Mouse (Mus musculus) cerebellum, adult 9-10 months (tissue): ENCODE results near the gene Cyp4a31.
"Not testable (repeated sequence)": the region's sequence is repeated elsewhere in the genome, so short reads cannot be mapped to it uniquely, and the experiment has no call there.

ENCODE experiments used
- DNase-seq: peaks from one replicate; pipeline ENCODE4 v3.0.0; 2022

The Cyp4a31 gene

DNA sequence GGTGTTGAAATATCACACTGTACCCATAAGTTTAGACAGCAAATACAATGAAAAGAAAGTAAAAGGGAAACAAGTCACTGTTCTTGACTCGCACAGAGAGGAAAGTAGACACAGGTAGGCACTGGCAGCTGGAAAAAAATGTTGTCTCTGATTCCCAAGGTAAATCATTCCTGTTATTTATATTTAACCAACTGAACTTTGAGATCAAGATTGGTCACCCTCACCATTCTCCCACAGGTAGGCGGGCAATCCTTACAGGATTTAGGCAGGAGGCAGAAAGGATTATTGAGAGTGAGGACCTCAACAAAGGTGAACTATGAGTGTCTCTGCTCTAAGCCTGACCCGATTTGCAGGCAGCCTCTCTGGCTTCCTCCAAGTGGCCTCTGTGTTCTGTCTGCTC lies at the start of gene Cyp4a31:
Gene Cyp4a31, plus strand, starts transcription at position 249 of the 400 bp plus-strand sequence.
- no peak for DNase-seq

DNA sequence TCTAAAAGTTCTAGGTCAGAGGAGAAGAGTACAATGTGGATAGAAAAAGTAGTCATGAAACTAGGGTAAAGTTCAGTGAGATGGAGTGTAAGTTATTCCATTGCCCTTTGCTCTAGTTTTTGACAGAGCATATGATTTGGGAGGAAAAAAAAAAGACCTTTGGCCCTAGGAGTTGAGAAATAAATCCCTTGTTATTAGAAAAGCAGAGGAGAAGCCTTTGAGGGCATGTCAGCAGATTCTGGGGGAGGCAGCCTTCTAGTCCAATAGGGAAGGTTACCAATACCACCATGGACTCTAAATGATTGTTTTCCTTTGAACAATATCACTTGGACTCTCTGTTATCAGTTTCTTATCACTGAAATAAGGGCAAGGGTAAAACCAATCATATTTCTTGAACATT lies 49.5 kb upstream of the Cyp4a31 start:
- not testable (repeated sequence) for DNase-seq

DNA sequence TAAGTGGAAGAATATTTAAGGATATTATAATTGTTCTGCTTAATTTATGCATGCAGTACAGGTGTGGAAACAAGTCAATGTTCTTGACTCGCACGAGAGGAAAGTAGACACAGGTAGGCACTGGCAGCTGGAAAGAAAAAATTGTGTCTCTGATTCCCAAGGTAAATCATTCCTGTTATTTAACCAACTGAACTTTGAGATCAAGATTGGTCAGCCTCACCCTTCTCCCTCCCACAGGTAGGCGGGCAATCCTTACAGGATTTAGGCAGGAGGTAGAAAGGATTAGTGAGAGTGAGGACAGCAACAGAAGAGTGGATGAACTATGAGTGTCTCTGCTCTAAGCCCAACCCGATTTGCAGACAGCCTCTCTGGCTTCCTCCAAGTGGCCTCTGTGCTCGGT lies 45.4 kb upstream of the Cyp4a31 start, which contains the start of gene Cyp4a10:
Gene Cyp4a10, plus strand, starts transcription at position 265 of the 400 bp plus-strand sequence.
- DNase-seq, result not testable (repeated sequence)

DNA sequence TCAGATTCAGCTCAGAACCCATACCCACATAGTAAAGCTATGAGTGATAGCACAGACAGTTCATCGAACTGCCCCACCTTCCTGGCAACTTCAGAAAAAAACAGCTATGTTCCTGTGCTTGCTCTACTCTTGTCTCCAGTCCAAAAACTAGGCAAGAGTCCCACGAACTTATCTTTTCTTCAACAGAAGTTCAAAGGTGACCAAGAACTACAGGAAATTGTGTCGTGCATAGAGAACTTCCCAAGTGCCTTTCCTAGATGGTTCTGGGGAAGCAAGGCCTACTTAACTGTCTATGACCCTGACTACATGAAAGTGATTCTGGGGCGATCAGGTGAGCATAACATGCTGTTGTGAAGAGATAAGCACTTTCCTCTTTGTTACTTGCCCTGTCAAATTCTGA lies 44.0 kb upstream of the Cyp4a31 start:
- no peak for DNase-seq

DNA sequence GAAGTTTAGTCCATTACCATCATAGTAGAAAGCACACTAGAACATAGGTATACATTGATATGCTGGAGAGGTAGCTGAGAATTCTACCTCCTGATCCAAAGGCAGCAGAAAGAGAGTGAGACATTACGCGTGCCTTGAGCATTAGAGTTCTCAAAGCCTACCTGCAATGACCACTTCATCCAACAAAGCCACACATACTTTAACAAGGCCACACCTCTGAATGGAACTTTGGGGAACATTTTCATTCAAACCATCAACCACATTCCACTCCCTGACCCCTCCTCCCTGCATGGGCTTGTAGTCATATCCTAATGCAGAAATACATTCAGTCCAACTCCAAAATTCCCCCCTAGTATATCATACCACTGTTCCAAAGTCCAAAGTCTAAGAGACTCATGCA lies 41.7 kb upstream of the Cyp4a31 start:
- no peak for DNase-seq

DNA sequence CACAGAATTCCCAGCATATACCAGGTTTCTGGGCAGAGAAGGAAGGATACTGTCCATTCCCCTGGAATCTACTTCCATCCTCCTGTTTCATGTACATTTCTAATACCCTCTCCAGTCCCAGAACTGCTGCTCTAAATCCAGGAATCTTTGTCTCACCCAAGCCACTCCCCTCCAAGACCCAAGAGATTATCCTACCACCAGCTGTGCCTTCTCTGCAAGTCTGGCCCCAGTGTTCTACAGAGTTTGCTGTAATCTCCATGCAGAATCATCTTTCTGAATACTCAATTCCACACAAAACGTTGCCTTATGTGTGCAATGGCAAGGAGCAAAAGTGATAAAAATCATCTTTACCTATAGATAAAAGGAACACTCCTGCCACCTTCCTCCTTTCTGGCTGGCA lies 18.3 kb upstream of the Cyp4a31 start:
- DNase-seq, result no peak

DNA sequence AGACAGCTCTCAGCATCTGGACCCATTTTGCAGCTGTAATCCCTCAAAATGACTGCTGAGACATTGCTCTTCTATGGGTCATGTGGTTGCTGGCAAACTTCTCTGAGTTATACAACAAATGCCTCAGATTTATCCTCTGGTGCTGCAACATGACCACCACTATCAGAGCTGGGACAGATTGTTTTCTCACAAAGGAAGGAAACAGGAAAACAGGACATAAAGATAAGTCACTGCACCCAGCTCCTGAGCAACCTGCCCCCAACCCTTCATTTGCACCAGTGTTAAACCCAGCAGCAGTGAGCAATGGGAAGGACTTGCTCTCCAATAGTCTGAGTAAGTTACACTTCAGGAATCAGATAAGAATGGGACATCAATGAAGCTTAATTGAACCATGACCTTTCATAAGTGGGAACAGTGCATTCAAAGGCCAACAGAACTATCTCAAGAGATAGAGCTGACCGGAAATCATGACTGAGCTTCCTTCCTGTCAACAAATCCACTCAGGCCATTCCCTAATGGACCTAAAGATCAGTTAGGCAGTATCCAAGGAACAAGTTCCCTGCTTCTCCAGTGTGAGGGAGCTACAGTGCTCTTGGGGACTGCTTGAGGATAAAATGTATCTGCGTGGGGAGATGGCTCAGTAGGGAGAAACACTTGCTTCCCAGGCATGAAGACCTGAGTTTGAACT lies 17.2 kb upstream of the Cyp4a31 start:
- DNase-seq, result no peak

DNA sequence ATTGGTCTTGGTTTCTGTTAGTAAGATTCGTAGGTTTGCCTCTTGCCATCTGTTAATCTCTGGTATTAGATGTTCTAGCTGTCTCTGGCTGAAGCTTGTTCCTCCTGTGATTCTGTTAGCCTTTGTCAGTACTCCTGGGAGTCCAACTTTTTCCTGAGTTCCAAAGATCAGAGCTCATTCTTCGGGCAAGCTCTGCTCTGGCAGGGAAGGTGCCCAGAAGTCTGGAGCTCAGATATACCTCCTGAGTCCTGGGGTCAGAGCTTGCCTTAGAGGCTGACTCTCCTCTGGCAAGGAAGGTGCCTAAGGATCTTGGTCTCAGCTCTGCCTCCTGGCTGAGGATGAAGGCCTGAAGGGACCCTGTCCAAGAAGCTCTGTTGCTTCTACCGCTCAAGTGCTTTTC lies 10.7 kb upstream of the Cyp4a31 start:
- DNase-seq, result no peak

DNA sequence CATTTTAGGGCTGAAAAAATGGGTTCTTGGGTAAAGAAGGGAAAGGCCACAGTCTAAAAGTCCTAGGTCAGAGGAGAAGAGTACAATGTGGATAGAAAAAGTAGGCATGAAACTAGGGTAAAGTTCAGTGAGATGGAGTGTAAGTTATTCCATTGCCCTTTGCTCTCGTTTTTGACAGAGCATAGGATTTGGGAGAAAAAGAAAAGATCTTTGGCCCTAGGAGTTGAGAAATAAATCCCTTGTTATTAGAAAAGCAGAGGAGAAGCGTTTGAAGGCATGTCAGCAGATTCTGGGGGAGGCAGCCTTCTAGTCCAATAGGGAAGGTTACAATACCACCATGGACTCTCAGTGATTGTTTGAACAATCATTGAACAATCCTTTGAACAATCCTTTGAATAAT lies 7.9 kb upstream of the Cyp4a31 start:
- DNase-seq, result no peak

DNA sequence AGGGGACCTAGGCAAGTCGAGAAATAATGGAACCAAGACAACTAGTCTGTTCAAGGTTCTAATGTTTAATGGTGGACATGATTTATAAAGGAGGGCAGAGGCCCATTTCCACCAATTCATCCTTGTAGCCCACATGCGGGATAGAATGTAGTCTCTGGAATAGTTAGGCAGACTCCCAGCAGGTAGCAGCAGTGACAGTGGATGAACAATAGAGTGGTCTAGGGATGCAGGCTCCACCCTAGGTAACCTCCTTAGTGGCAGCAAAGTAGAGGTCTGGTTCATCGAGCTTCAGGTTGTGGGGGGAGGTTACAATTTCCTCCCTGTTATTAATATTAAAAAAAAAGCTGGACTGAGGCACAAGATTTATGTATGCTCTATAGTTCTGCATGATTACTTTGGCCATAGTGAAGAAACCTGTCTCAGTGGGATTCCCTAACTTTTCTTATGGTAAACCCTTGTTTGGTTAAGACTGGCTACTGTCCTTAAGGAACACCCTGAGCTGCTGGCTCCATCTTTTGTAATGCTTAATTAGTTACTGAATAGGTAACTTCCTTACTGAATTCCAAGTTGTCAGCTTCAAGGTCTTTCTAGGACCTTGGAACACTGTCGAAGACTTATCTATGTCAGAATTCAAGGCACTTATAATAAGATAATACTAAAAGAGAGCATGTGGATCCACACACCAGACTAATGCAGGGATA lies 5.4 kb upstream of the Cyp4a31 start:
- DNase-seq, result no peak

DNA sequence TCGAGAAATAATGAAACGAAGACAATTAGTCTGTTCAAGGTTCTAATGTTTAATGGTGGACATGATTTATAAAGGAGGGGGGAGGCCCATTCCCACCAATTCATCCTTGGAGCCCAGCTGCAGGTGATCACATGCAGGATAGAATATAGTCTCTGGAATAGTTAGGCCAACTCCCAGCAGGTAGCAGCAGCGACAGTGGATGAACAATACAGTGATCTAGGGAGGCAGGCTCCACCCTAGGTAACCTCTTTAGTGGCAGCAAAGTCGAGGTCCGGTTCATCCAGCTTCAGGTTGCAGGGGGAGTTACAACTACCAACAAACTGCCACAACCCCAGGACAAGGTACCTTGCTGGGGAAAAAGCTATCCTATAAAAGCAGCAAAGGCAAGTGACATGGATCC lies 2.2 kb upstream of the Cyp4a31 start:
- DNase-seq, result not testable (repeated sequence)

DNA sequence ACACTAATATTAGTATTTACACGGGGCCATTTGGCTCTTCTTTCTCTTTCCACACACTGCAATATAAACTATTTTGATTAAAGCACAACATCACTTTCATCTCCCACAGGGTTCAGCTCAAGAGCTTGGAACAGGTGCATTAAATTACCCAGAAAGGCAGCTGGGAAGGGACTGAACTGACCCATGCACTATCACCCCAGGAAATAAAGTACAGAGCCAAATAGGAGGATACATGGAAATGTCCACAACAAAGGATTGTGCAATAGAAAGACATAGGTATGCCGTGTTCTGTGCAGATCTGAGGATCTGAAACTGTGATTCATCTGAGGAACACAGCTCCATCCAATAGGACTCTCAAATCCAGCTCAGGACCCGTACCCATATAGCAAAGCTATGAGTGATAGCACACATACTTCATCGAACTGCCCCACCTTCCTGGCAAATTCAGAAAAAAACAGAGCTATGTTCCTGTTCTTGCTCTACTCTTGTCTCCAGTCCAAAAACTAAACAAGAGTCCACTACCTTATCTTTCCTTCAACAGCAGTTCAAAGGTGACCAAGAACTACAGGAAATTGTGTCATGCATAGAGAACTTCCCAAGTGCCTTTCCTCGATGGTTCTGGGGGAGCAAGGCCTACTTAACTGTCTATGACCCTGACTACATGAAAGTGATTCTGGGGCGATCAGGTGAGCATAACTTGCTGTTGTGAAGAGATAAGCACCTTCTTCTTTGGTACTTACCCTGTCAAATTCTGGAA lies 1.2 kb downstream of the Cyp4a31 start:
- DNase-seq, result not testable (repeated sequence)

DNA sequence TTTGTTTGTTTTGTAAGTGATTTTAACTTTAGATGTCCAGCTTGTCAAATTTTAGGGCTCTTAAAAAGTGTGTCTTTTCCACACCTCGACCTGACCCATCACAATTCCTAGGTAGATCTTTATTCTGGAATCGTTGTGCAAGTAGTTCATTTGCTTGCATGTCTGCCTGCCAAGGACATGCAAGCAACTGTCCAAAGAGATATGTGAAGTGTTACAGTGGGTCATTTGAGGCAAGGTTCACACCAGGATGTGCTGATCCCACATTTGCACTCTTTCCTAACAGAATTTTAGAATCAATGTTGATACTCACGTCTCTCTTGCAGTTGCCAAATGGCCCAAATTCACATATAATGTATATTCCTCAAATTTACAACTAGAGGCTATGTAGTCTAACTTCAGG lies 11.8 kb downstream of the Cyp4a31 start:
- no peak for DNase-seq

DNA sequence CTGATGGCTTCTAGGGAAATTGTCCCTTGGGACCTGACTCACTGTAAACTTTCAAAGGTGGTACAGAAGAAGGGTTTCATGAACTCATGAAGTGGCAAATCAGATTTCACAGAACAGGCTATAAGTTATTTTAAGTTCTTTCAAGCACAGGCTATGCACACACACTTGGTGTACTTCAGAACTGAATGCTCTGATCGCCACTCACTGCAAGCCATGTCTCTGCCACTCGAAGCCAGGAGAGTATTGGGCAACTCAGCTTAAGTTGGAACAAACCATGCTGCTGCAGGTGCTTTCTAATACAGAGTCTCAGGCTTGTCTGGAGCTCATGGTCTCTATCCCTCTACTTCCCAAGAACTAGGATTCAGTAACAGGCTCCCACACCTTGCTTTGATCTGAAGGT lies 12.3 kb downstream of the Cyp4a31 start:
- DNase-seq, result no peak

DNA sequence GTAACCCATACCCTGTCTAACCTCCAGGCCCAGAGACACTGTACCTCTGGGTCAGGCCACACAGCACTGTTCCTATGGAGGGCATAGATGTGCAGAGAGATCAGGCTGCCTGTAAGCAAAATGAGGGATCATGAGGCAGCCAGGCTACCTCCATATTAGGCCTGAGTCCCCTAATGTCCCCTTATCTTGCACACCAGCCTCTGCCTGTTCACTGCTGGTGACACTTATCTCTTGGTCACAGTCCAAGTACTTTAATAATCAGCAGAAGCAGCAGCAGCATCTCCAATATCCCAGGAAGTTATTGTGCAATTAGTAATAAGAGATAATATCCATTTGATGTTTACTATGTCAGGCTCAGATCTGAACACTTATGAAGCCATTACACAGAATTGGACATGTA lies 19.6 kb downstream of the Cyp4a31 start:
- no peak for DNase-seq

DNA sequence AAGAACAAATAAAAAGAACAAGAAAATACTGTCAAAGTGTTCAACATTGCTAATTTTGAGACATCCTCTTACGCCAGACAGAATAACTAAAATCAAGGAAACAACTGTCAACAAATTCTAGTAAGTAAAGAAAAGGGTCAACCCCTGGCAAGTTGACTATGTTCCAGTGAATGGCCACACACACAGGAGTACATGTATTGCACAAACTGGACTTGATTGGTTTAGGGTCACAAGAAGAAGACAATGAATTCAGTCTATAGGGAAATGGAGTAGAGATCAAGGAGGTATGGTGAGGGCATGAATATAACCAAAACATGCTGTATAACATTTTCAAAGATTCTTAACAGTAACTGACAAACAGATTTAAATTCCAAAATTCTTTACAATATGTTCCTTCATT lies 32.9 kb downstream of the Cyp4a31 start:
- DNase-seq, result no peak

DNA sequence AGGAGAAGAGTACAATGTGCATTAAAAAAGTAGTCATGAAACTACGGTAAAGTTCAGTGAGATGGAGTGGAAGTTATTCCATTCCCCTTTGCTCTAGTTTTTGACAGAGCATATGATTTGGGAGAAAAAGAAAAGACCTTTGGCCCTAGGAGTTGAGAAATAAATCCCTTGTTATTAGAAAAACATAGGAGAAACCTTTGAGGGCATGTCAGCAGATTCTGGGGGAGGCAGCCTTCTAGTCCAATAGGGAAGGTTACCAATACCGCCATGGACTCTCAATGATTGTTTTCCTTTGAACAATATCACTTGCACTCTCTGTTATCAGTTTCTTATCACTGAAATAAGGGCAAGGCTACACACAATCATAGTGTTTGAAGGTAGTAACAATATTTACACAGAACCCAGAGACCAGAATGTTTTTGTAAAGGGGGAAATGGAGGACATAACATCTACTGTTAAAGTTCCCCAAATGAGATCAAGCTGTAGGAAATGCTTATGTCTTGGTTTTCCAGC lies 33.4 kb downstream of the Cyp4a31 start:
- DNase-seq, result no peak

DNA sequence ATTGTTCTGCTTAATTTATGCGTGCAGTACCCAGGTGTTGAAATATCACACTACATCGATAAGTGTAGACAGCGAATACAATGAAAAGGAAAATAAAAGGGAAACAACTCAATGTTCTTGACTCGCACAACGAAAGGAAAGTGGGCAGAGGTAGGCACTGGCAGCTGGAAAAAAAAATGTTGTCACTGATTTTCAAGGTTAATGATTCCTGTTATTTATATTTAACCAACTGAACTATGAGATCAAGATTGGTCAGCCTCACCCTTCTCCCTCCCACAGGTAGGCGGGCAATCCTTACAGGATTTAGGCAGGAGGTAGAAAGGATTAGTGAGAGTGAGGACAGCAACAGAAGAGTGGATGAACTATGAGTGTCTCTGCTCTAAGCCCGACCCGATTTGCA lies 37.2 kb downstream of the Cyp4a31 start, which contains the start of gene Cyp4a32:
Gene Cyp4a32, plus strand, starts transcription at position 359 of the 400 bp plus-strand sequence.
- DNase-seq, result not testable (repeated sequence)

DNA sequence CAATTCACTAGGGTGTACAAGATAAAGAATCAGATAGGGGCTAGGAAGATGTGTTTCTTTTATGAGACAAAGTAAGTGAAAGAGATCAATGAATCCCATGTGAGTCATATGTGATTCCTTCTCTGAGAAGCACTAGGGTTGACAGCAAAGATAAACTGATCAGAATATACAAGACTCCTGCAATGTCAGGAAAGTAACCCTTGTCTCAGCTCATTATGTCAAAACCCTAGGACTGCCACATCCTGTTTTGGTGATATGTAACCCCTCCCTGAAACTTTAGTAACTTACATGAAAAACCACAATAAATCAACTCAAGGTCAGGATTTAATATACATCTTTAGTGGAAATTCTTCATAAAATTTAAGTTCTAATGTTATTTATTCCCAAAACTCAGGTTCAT lies 50.6 kb downstream of the Cyp4a31 start:
- no peak for DNase-seq

DNA sequence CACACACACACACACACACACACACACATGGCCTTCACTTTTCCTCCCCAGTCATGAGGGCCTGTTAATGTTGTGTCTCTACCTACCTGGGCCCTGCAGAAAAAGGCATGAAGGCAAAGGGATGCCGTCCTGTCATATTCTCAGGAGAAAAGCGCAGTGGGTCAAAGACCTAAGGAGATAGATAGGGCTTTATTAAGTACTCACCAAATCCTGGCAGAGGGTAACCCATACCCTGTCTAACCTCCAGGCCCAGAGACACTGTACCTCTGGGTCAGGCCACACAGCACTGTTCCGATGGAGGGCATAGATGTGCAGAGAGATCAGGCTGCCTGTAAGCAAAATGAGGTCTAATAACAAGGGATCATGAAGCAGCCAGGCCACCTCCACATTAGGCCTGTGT lies 62.1 kb downstream of the Cyp4a31 start:
- not testable (repeated sequence) for DNase-seq
